Mouse (Mus musculus) limb, embryonic 11.5 days (tissue): ENCODE data around the gene Ctsd. TPM values are rescaled to one million over a fixed set of nuclear protein-coding genes. Genes with fewer than 3 reads are reported as not detected.
"Not testable (repeated sequence)": the region's sequence is repeated elsewhere in the genome, so short reads cannot be mapped to it uniquely, and the experiment has no call there.

Source experiments
- ATAC-seq: fragments of 200-750 bp; cut with Nextera tagmentation; 2 replicates; pipeline ENCODE4 v1.8.0; 2017; ENCODE audit warnings: low read depth; ENCODE audit not compliant: insufficient number of reproducible peaks, low FRiP score, low TSS enrichment
- DNase-seq: peaks from one replicate; pipeline ENCODE4 v3.0.0-alpha.2; 2015; ENCODE audit warnings: low spot score
- H3K27ac ChIP-seq: fragments of 300-500 bp; sonication (generic); replicated peaks from 2 replicates; pipeline ENCODE4 v1.5.1; 2014; ENCODE audit warnings: low read depth, mild to moderate bottlenecking, low read length
- H3K27me3 ChIP-seq: fragments of 300-500 bp; sonication (generic); 2 replicates; pipeline ENCODE4 v1.6.1; 2014; ENCODE audit warnings: mild to moderate bottlenecking, low read length, mixed read lengths; ENCODE audit not compliant: control insufficient read depth, insufficient read depth
- H3K36me3 ChIP-seq: fragments of 300-500 bp; sonication (generic); 2 replicates; pipeline ENCODE4 v1.6.1; 2014; ENCODE audit warnings: mild to moderate bottlenecking, low read length, moderate library complexity, mixed read lengths; ENCODE audit not compliant: control insufficient read depth, insufficient read depth
- H3K4me1 ChIP-seq: fragments of 300-500 bp; sonication (generic); 2 replicates; pipeline ENCODE4 v1.6.1; 2014; ENCODE audit warnings: low read length, mixed read lengths; ENCODE audit not compliant: control insufficient read depth, insufficient read depth
- H3K4me2 ChIP-seq: fragments of 300-500 bp; sonication (generic); 2 replicates; pipeline ENCODE4 v1.6.1; 2014; ENCODE audit warnings: low read depth, mild to moderate bottlenecking, moderate library complexity; ENCODE audit not compliant: severe bottlenecking
- H3K4me3 ChIP-seq: fragments of 300-500 bp; sonication (generic); 2 replicates; pipeline ENCODE4 v1.5.1; 2014; ENCODE audit warnings: low read depth, low read length
- H3K9ac ChIP-seq: fragments of 300-500 bp; sonication (generic); 2 replicates; pipeline ENCODE4 v1.6.1; 2014; ENCODE audit warnings: mild to moderate bottlenecking, low read length
- H3K9me3 ChIP-seq: fragments of 300-500 bp; sonication (generic); 2 replicates; pipeline ENCODE4 v1.6.1; 2016; ENCODE audit warnings: low read length; ENCODE audit not compliant: control insufficient read depth
- WGBS: fragments of 180-500 bp; shearing (Covaris S2); extraction: QIAGEN DNeasy Blood & Tissue Kit; methylation state at CpG from one replicate; pipeline ENCODE4 v1.1.7; 2014; 5-methylcytosine and 5-hydroxymethylcytosine counted together
- polyA plus RNA-seq: library from polyadenylated mRNA; unstranded; fragments of >200 nt; fragmentation: Nextera tagmentation; extraction: Ambion mirVana; gene quantifications from 2 replicates; pipeline ENCODE4 v1.2.1, GENCODE M21; 2014

Gene Ctsd
- polyA plus RNA-seq, 1 experiment from 2014 or later: 133 TPM

DNA sequence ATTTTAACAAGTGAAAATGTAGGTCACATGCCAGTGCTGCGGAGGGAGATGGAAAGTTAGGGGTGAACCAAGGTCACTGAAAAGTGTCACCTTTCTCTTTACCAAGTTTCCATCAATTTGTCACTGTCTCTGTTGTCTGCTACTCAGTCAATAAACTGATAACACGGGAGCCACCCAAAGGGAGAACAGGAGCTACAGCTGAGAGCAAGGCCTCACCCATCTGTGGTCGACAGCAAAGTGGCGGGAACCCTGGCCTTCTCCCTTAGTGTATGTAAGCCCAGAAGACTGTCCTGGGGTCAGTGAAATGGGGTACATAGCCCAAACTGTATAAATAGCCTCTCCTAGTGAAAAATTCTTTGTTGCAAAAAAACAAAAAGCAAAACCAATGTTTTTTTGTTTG is 40.3 kb downstream of the Ctsd start:
- H3K36me3 ChIP-seq: no peaks in the 10 kb centered on the region
- ATAC-seq: no peak
- WGBS: 56% methylated on average over 4 of the region's 4 CpGs

DNA sequence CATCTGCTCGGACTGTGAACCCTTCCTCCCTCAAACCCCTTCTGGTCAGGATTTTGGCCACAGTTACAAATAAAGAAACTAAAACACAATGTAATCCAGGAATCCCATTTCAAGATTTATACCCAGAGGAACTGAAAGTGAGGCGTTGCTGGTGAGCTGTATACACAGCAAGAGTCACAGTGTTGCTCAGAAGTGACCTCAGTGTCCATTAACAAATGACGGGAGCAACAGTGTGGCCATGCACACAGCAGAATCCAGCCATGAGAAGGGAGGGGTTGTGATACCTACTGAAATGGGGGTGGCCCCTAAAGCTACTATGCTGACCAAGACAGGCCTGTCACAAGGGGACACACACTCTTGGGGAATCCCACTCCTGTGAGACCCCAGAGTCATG is 45.6 kb downstream of the Ctsd start:
- Histone ChIP-seq H3K27me3 (no peaks in the 10 kb centered on the region), H3K9ac (no peak overlapping the region), H3K36me3 (no peaks in the 10 kb centered on the region), H3K27ac (no peak overlapping the region), H3K4me2 (no peak overlapping the region), H3K4me1 (no peaks in the 10 kb centered on the region), H3K9me3 (no peaks in the 10 kb centered on the region), H3K4me3 (no peak overlapping the region)
- DNase-seq (no peak), ATAC-seq (no peak)
- WGBS: 81% methylated on average over 3 of the region's 3 CpGs

More for the DNA sequence above, 40.3 kb downstream of the Ctsd start:
- Histone ChIP-seq H3K27ac (no peak overlapping the region), H3K4me3 (no peak overlapping the region), H3K9me3 (no peaks in the 10 kb centered on the region), H3K27me3 (no peaks in the 10 kb centered on the region), H3K9ac (no peak overlapping the region), H3K4me2 (no peak overlapping the region), H3K4me1 (no peaks in the 10 kb centered on the region)
- no peak for DNase-seq

DNA sequence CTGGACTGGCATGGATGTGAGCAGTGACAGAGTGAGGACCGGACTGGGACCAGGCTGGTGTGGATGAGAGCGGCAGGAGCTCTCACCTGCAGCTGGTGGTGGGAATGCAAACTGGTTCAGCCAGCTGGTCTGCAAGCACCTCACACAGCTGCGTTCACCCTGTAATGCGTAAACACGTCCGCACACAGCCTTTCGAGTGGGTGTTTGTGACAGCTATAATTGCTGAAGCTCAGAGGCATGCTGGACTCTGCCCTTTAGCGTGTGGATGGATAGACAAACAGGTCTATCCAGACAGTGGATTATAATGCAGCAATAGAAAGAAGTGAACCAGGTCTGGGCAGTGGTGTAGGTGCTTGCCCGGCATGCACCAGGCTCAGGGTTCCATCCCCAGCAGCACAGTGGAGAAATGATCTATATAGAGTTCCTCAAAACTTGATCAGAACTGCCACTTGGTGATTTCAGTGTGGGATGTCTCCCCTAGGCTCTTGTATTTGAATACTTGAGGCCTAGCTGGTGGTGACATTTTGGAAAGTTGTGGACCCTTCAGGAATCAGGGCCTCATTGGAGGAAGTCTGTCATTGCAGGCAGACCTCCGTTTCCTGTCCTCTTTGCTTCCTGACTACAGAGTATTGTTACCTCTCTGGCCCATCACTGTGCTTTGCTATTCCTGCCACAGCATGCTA is 46.1 kb downstream of the Ctsd start:
- no peaks in the 10 kb centered on the region for H3K9me3 ChIP-seq
- H3K9ac ChIP-seq: no peak overlapping the region
- no peaks in the 10 kb centered on the region for H3K36me3 ChIP-seq
- 70% methylated on average over 10 of the region's 10 CpGs for WGBS
- no peak for ATAC-seq
- DNase-seq: peak; percentile 46
- no peak overlapping the region for H3K4me2 ChIP-seq
- no peaks in the 10 kb centered on the region for H3K27me3 ChIP-seq
- H3K27ac ChIP-seq: no peak overlapping the region
- H3K4me3 ChIP-seq: no peak overlapping the region
- H3K4me1 ChIP-seq: no peaks in the 10 kb centered on the region

DNA sequence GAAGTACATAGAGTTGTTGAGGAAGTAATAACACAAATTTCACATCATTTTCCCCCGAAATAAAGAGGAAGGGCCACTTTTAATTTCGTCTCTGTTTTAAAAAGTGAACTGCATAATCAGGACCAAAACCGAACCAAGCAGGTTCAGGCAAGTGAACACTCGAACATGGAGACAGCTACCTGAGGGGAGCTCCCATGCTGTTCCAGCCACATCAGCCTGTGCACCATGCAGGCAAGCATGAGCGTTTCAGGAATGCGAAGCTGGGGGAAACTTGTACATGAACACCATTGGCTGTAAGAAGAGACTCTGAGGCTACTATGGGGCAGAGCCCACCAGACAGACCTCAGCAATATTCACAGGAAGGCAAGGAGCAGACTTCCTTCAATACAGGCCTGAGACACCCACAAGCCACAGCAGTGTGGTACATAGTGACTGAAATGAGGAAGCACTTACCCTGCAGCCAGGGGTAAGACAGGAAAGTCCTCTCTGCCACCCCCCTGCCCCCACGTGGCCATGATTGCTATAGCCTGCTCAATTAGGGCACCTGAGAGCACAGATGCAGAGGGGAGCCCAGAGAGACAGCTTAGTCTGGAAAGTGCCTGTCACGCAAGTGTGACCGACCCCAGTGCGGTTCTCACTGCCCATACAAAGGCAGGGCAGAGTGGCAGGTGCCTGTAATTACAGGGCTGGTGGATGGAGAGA is 47.4 kb downstream of the Ctsd start:
- Histone ChIP-seq H3K27me3 (no peaks in the 10 kb centered on the region), H3K4me1 (no peaks in the 10 kb centered on the region), H3K4me2 (no peak overlapping the region), H3K4me3 (no peak overlapping the region), H3K9me3 (no peaks in the 10 kb centered on the region), H3K27ac (no peak overlapping the region), H3K36me3 (no peaks in the 10 kb centered on the region), H3K9ac (no peak overlapping the region)
- no peak for DNase-seq
- ATAC-seq: no peak
- WGBS: 46% methylated on average over 10 of the region's 10 CpGs

DNA sequence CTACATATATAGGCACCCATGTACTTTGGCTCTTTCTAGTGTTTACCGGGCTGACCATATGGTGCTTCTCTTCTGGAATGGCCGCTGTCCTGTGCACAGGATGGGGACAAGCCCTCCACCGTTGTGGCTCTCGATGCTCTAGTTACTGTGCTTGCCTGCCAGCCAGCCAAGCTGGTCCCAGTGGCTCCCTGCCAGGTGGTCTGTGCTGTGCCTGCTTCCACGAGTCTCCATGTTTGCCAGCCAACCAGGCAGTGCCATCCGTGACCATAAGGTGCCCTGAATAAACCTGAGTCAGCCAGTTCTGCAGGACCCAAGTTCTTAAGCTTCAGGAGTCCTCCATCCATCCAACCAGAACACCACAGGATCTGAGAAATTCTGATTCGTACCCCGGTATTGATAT is 52.7 kb downstream of the Ctsd start:
- H3K9me3 ChIP-seq: no peaks in the 10 kb centered on the region
- H3K27ac ChIP-seq: no peak overlapping the region
- 0 out of 2 replicates have a peak, but pooled peaks cover 10% of the 10 kb centered on the region for H3K4me1 ChIP-seq
- no peak overlapping the region for H3K4me3 ChIP-seq
- H3K9ac ChIP-seq: no peak overlapping the region
- no peak overlapping the region for H3K4me2 ChIP-seq
- no peak for ATAC-seq
- no peak for DNase-seq
- no peaks in the 10 kb centered on the region for H3K27me3 ChIP-seq
- 89% methylated on average over 8 of the region's 8 CpGs for WGBS
- no peaks in the 10 kb centered on the region for H3K36me3 ChIP-seq

DNA sequence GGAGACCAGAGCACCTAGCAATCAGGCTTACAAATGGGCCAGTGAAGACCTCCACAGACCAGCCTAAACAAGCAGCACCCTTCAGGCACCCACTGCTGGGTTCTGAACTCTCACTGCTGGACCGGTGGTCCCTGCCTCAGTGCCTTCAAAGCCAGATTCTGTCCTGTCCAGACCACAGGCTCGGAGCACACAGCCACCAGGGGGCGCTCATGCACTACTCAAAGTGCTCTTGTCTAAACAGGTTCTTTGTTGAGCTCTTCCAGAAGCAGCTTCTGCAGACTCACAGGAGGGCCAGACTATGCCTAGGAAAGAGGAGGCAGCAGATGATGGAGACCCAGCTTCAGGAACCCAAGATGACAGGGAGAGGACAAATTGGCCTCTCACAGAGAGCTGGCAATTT is 53.6 kb downstream of the Ctsd start:
- Histone ChIP-seq H3K27me3 (no peaks in the 10 kb centered on the region), H3K4me2 (no peak overlapping the region), H3K9ac (no peak overlapping the region), H3K9me3 (no peaks in the 10 kb centered on the region), H3K27ac (peak overlapping the region; percentile 25; the same call in 1 of the 2 replicates), H3K4me3 (no peak overlapping the region), H3K36me3 (no peaks in the 10 kb centered on the region), H3K4me1 (0 out of 2 replicates have a peak, but pooled peaks cover 10% of the 10 kb centered on the region)
- 4% methylated on average over 3 of the region's 3 CpGs for WGBS
- DNase-seq (peak; percentile 98), ATAC-seq (peak; percentile 67; the same call in 1 of the 2 replicates)

DNA sequence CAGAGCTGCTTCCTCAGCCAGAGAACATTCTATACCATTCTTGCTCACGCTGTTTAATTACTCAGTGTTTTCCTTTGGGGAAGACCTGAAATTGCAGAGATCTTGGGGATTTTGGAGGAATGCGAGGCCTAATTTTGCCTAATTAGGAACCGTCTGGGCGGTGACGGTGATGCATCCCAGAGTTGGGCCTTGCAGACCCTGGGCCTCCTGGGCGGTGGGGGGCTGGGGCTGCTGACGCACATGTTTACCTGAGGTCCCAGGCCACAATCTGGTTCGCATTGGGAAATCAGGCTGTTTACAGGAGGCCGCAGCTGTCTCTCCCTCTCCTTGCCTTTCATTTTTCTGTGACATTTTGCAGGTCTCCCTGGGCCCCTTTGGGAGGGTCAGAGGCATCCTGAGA is 55.1 kb downstream of the Ctsd start:
- H3K9me3 ChIP-seq, H3K4me2 ChIP-seq, H3K4me3 ChIP-seq, H3K4me1 ChIP-seq, H3K27me3 ChIP-seq, DNase-seq, H3K36me3 ChIP-seq, H3K9ac ChIP-seq: not testable (repeated sequence)
- ATAC-seq: peak; percentile 52; the same call in 1 of the 2 replicates
- WGBS: 22% methylated on average over 2 of the region's 9 CpGs
- H3K27ac ChIP-seq: 0 out of 2 replicates have a peak overlapping the region, but pooled peaks have one; percentile 47

DNA sequence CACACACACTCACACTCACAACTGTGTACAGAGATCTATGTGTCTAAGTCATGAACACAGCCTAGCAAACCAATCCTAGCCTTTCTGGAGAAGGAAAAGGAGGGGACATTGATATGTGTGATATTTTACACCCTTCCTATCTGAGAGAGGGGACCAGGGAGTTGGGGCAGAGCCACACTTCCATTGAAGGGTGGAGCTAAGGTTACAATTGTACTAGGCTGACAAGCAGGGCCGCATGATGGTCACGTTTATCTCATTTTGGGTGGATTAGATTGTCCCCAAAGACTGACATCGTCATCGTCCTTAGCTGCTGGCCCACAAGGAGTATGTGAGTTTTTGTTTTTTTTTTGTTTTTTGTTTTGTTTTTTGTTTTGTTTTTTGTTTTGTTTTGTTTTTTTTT is 56.6 kb downstream of the Ctsd start:
- no peaks in the 10 kb centered on the region for H3K9me3 ChIP-seq
- DNase-seq (no peak), ATAC-seq (no peak)
- H3K27ac ChIP-seq: no peak overlapping the region
- WGBS: 65% methylated on average over 4 of the region's 4 CpGs
- no peak overlapping the region for H3K4me2 ChIP-seq
- H3K36me3 ChIP-seq: no peaks in the 10 kb centered on the region
- no peak overlapping the region for H3K4me3 ChIP-seq
- H3K27me3 ChIP-seq: no peaks in the 10 kb centered on the region
- H3K4me1 ChIP-seq: 0 out of 2 replicates have a peak, but pooled peaks cover 10% of the 10 kb centered on the region
- H3K9ac ChIP-seq: no peak overlapping the region
